Mouse (Mus musculus) liver, embryonic 14.5 days (tissue): Measurements from ENCODE around the gene Mlycd. TPM values are rescaled to one million over a fixed set of nuclear protein-coding genes. Genes with fewer than 3 reads are reported as not detected.
A peak's percentile ranks its signal among the peaks of the same experiment; 100 is the strongest.

ENCODE experiments used
- ATAC-seq: fragments of 200-750 bp; cut with Nextera tagmentation; 2 replicates; pipeline ENCODE4 v1.8.0; 2017; ENCODE audit warnings: moderate number of reproducible peaks, mild to moderate bottlenecking, moderate library complexity; ENCODE audit not compliant: insufficient read depth
- DNase-seq, 3 experiments: peaks; one replicate each; pipeline ENCODE4 v3.0.0-alpha.2; 2012 to 2013; ENCODE audit warnings: low read depth in 3 of 3, low spot score in 3 of 3
- H3K27ac ChIP-seq: fragments of 300-500 bp; sonication (generic); 2 replicates; pipeline ENCODE4 v1.5.1; 2014; ENCODE audit warnings: moderate library complexity, mild to moderate bottlenecking, control low read depth, inconsistent platforms
- H3K27me3 ChIP-seq: fragments of 300-500 bp; sonication (generic); 2 replicates; pipeline ENCODE4 v1.6.1; 2014; ENCODE audit warnings: mild to moderate bottlenecking, low read length, moderate library complexity; ENCODE audit not compliant: control insufficient read depth, insufficient read depth
- H3K36me3 ChIP-seq: fragments of 300-500 bp; sonication (generic); replicated peaks from 2 replicates; pipeline ENCODE4 v1.6.1; 2014; ENCODE audit warnings: low read depth; ENCODE audit not compliant: control insufficient read depth, insufficient read depth
- H3K4me1 ChIP-seq, 2 experiments: fragments of 200-500 bp in 1 of 2; fragments of 300-500 bp in 1 of 2; sonication (generic) in 1 of 2; replicated peaks; 2 replicates each; pipeline ENCODE4 v1.6.1; 2012 to 2014; ENCODE audit warnings: antibody characterized with exemption in 1 of 2, inconsistent platforms in 1 of 2, low read length in 1 of 2; ENCODE audit not compliant: control insufficient read depth in 2 of 2, insufficient read depth in 2 of 2
- H3K4me2 ChIP-seq: fragments of 300-500 bp; sonication (generic); 2 replicates; pipeline ENCODE4 v1.6.1; 2014; ENCODE audit warnings: low read depth, mild to moderate bottlenecking, control low read depth, moderate library complexity
- H3K4me3 ChIP-seq, 2 experiments: fragments of 200-500 bp in 1 of 2; fragments of 300-500 bp in 1 of 2; sonication (generic) in 1 of 2; 2 replicates each; pipeline ENCODE4 v1.5.1; 2012 to 2014; ENCODE audit warnings: low read depth in 2 of 2, low read length in 2 of 2, mild to moderate bottlenecking in 2 of 2, control low read depth in 1 of 2, inconsistent platforms in 1 of 2, moderate library complexity in 1 of 2; ENCODE audit not compliant: insufficient read depth in 1 of 2
- H3K9ac ChIP-seq: fragments of 300-500 bp; sonication (generic); replicated peaks from 2 replicates; pipeline ENCODE4 v1.6.1; 2014; ENCODE audit warnings: mild to moderate bottlenecking, control low read depth, moderate library complexity
- H3K9me3 ChIP-seq: fragments of 300-500 bp; sonication (generic); 2 replicates; pipeline ENCODE4 v1.6.1; 2016; ENCODE audit warnings: low read length, mixed read lengths; ENCODE audit not compliant: control insufficient read depth
- CTCF ChIP-seq: IDR thresholded peaks from 2 replicates; pipeline ENCODE4 v1.5.1; 2016; ENCODE audit warnings: antibody characterized with exemption, low read depth, control low read depth
- EP300 ChIP-seq: IDR thresholded peaks from 2 replicates; pipeline ENCODE4 v1.6.1; 2016; ENCODE audit warnings: antibody characterized with exemption, low read depth
- WGBS: fragments of 180-500 bp; shearing (Covaris S2); extraction: QIAGEN DNeasy Blood & Tissue Kit; methylation state at CpG from one replicate; pipeline ENCODE4 v1.1.7; 2014; ENCODE audit not compliant: insufficient replicate concordance; 5-methylcytosine and 5-hydroxymethylcytosine counted together
- polyA plus RNA-seq, 2 experiments: library from polyadenylated mRNA; depleted of rRNA in 1 of 2; stranded (reverse) in 1 of 2; unstranded in 1 of 2; fragments of >200 nt; fragmentation: Nextera tagmentation in 1 of 2; extraction: Ambion mirVana in 1 of 2; gene quantifications; 2 replicates each; pipeline versions ENCODE4 v1.2.1 to v1.2.3; 2012 to 2014

The Mlycd gene
- polyA plus RNA-seq (2012; rRNA removed) (6.0 and 6.4 TPM in 2 replicates), polyA plus RNA-seq (2014; fragmentation: Nextera tagmentation; extraction: Ambion mirVana) (8.1 and 9.6 TPM in 2 replicates)

DNA sequence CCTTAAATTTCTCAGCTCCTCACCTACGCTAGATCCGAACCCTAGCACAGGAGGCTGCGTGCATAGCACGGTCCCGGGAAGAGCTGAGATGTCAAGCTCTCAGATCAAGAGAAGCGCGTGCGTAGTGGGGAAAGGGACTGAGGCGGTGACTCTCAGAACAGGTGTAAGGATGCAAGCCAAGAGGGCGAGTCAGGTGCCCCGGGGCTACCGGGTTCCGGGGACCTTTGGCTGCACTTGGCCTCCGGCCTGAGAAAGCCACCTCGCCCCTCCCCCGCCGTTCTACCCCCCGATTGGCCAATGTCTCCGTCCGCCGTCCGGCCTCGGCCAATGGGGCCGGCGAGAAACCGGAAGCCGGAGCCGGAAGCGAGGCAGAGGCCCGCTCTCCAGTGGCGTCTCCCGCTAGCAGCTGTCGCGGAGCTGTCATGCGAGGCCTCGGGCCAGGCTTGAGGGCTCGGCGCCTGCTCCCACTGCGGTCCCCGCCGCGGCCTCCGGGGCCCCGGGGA lies at the start of gene Mlycd:
Gene Mlycd (plus strand): TSS at position 355 of the 503 bp plus-strand sequence.
- Histone ChIP-seq H3K9me3 (no peaks in the 10 kb centered on the region), H3K4me3 (peak within 1 kb of the TSS; percentile 68 to 73), H3K4me1 (peaks cover 4 to 10% of the 10 kb centered on the region in 2 experiments; a peak in 3 of 4 replicates), H3K36me3 (no peaks in the 10 kb centered on the region), H3K27me3 (no peaks in the 10 kb centered on the region), H3K9ac (peak within 1 kb of the TSS; percentile 66), H3K27ac (no peak within 1 kb of the TSS), H3K4me2 (peak within 1 kb of the TSS; percentile 73)
- WGBS = 2% methylated on average over 43 of the region's 44 CpGs
- DNase-seq (peak; percentile 70 to 74 (median 73)), ATAC-seq (peak; percentile 91)
- TF ChIP-seq EP300 = no peak
- TF ChIP-seq CTCF = no peak

DNA sequence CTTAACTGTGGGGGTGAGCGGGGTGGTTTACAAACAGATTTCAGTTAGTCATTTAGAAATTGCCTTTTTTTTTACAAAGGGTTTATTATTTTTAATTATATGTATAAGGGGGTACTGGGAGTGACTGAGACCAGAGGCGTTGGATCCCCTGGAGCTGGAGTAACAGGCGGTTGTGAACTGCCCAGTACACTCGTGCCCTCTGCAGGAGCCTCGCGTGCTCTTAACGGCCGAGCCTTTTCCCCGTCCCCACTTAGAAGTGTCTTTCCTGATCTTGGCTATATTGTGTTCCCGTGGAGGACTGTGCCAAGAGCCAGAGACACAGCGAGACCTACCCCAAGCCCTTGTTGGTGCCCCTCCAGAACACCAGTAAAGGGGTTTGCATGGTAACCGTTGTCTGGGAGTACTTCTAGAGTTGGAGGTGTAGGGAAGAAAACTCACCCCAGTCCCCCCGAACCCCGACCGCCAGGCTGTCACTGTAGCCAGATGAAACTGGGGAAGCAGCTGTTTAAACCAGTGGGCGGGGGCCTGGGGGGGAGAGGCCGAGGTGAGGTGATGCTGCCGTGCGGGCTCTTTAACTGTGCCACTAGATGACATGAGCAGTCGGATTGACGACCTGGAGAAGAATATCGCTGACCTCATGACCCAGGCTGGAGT lies 49.5 kb upstream of the Mlycd start:
- peak overlapping the region; percentile 85 for H3K4me2 ChIP-seq
- H3K4me1 ChIP-seq = peaks cover 2 to 13% of the 10 kb centered on the region in 2 experiments; a peak in 2 of 4 replicates
- TF ChIP-seq CTCF (peak; percentile 28), EP300 (no peak)
- H3K9ac ChIP-seq = peak overlapping the region; percentile 95
- peak overlapping the region; percentile 94 to 99 for H3K4me3 ChIP-seq
- 29% methylated on average over 22 of the region's 22 CpGs for WGBS
- H3K27me3 ChIP-seq = no peaks in the 10 kb centered on the region
- H3K27ac ChIP-seq = peak overlapping the region; percentile 0; the same call in 1 of the 2 replicates
- DNase-seq (no peak), ATAC-seq (no peak)
- no peaks in the 10 kb centered on the region; the same call in 1 of the 2 replicates for H3K9me3 ChIP-seq
- peaks cover 14% of the 10 kb centered on the region for H3K36me3 ChIP-seq

DNA sequence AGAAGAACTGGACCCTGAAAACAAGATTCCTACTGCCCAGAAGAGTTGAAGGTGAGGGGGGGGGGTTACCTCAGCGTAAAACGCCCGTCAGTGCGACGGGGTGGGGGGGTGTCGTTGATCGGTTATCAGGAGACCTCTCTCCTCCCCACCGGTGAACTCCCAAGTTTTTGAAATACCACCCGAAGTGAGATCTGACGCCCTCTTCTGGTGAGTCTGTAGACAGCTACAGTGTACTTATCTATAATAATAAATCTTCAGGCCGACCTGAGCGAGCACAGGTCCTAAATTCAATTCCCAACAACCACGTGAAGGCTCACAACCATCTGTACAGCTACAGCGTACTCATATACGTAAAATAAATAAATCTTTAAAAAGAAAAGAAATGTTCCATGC lies 49.0 kb upstream of the Mlycd start:
- H3K36me3 ChIP-seq = peaks cover 14% of the 10 kb centered on the region
- ATAC-seq (no peak), DNase-seq (no peak)
- H3K4me3 ChIP-seq = peak overlapping the region; percentile 94 to 99; a peak in 3 of 4 replicates
- TF ChIP-seq CTCF (peak; percentile 37; the same call in 1 of the 2 replicates), EP300 (no peak)
- peaks cover 2 to 14% of the 10 kb centered on the region in 2 experiments; a peak in 2 of 4 replicates for H3K4me1 ChIP-seq
- no peaks in the 10 kb centered on the region for H3K27me3 ChIP-seq
- 63% methylated on average over 15 of the region's 15 CpGs for WGBS
- H3K9me3 ChIP-seq = no peaks in the 10 kb centered on the region; the same call in 1 of the 2 replicates
- H3K9ac ChIP-seq = no peak overlapping the region
- no peak overlapping the region for H3K27ac ChIP-seq
- H3K4me2 ChIP-seq = peak overlapping the region; percentile 85

DNA sequence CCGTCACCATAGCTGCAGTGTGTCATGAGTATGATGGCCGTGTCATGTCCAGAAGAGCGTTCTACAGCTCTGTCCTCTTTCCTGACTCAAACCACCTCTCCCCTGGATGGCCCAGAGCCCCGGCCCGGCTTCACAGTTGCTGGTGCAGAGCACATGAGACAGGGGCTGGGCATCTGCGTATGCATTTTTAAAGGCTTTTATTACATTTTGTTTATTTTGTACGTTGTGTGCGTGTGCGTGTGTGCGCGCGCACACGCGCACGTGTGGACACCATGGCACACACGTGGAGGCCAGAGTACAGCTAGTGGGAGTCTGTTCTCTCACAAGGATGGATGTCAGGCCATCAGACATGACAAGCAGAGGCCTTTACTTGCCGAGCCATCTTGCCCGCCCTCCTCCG lies 43.0 kb upstream of the Mlycd start:
- Histone ChIP-seq H3K4me3 (no peak overlapping the region), H3K27me3 (no peaks in the 10 kb centered on the region), H3K4me1 (peaks cover 6 to 22% of the 10 kb centered on the region in 2 experiments), H3K36me3 (peaks cover 14% of the 10 kb centered on the region), H3K9ac (no peak overlapping the region), H3K4me2 (no peak overlapping the region), H3K9me3 (no peaks in the 10 kb centered on the region), H3K27ac (no peak overlapping the region)
- DNase-seq (no peak), ATAC-seq (no peak)
- no peak for TF ChIP-seq CTCF
- 84% methylated on average over 19 of the region's 19 CpGs for WGBS

DNA sequence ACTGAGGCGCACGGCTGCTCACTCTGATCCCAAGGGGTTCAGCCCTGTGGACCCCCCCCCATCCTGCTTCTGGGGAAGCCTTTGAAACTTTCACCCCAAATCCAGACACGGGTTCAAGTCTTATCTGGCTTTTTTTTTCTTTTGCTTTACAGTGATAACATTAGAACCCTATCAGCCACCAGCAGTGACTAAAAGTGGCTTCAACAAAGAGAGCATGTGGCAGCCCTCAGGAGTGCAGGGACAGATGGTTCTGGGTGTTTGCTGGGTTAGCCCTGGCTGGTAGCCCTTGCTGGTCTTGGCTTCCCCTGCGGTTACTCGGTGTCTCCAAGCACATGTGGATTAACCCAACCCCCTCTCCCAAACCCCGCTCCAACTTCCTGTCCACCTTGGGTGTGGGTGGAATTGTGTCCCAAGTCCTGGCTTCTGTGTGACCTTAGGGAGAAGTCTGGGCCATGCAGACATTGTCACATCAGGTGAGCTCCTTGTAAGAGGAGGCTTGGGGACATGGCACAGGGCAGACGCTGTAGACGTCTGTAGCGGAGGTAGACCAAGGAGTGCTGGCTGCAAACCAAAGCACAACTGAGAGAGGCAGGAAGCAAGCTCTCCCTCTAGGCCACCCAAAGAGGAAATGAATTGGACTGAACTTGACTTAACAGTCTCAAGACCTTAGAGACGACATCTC lies 41.6 kb upstream of the Mlycd start:
- Histone ChIP-seq H3K4me1 (peaks cover 6 to 22% of the 10 kb centered on the region in 2 experiments), H3K4me2 (peak overlapping the region; percentile 11; the same call in 1 of the 2 replicates), H3K36me3 (peaks cover 4% of the 10 kb centered on the region), H3K27ac (no peak overlapping the region), H3K9ac (no peak overlapping the region; the same call in 1 of the 2 replicates), H3K27me3 (no peaks in the 10 kb centered on the region), H3K9me3 (no peaks in the 10 kb centered on the region), H3K4me3 (no peak overlapping the region)
- TF ChIP-seq EP300 = peak; percentile 38; the same call in 1 of the 2 replicates
- TF ChIP-seq CTCF = no peak
- 32% methylated on average over 10 of the region's 10 CpGs for WGBS
- DNase-seq = no peak
- peak; percentile 66 for ATAC-seq
